Mouse (Mus musculus): ENCODE data around the gene Ctr9. TPM values are rescaled to one million over a fixed set of nuclear protein-coding genes. Genes with fewer than 3 reads are reported as not detected.

Ctr9 gene
- polyA plus RNA-seq, 1 experiment from 2014 or later = 100 TPM

GRCm38 (mm10) chr7:111049652-111050421 lies 21.1 kb downstream of the Ctr9 start:
- peaks cover 95% of the 10 kb centered on the region for H3K36me3 ChIP-seq
- ATAC-seq (ENCODE audit: low FRiP score, low read depth) = no peak
- WGBS = 66% methylated on average over 6 of the region's 6 CpGs

GRCm38 (mm10) chr7:111055221-111055620 lies 26.5 kb downstream of the Ctr9 start:
- Histone ChIP-seq H3K36me3 (peaks cover 68% of the 10 kb centered on the region), H3K4me1 (no peaks in the 10 kb centered on the region), H3K9me3 (no peaks in the 10 kb centered on the region), H3K4me2 (replicated peaks) (no peak overlapping the region), H3K9ac (no peak overlapping the region), H3K4me3 (no peak overlapping the region), H3K27me3 (replicated peaks) (no peaks in the 10 kb centered on the region), H3K27ac (no peak overlapping the region)
- ATAC-seq (ENCODE audit: low FRiP score, low read depth) = no peak
- 93% methylated on average over 19 of the region's 19 CpGs for WGBS

More at GRCm38 (mm10) chr7:111049652-111050421, 21.1 kb downstream of the Ctr9 start:
- no peak overlapping the region for H3K4me2 ChIP-seq (replicated peaks)
- H3K27me3 ChIP-seq (replicated peaks) = no peaks in the 10 kb centered on the region
- no peaks in the 10 kb centered on the region for H3K4me1 ChIP-seq
- no peak overlapping the region for H3K27ac ChIP-seq
- H3K9me3 ChIP-seq = no peaks in the 10 kb centered on the region
- no peak overlapping the region for H3K4me3 ChIP-seq
- no peak overlapping the region for H3K9ac ChIP-seq

- Histone ChIP-seq H3K9me3 (no peaks in the 10 kb centered on the region), H3K27me3 (replicated peaks) (no peaks in the 10 kb centered on the region), H3K36me3 (peaks cover 59% of the 10 kb centered on the region), H3K4me3 (no peak overlapping the region), H3K4me1 (no peaks in the 10 kb centered on the region), H3K4me2 (replicated peaks) (no peak overlapping the region), H3K9ac (no peak overlapping the region), H3K27ac (no peak overlapping the region)
- ATAC-seq (ENCODE audit: low FRiP score, low read depth) = no peak
- 86% methylated on average over 3 of the region's 3 CpGs for WGBS
Measured at GRCm38 (mm10) chr7:111055984-111056657, 27.4 kb downstream of the Ctr9 start.

- 52% methylated on average over 5 of the region's 5 CpGs for WGBS
- Histone ChIP-seq H3K4me3 (no peak overlapping the region), H3K9ac (no peak overlapping the region), H3K4me1 (no peaks in the 10 kb centered on the region), H3K27ac (no peak overlapping the region), H3K9me3 (no peaks in the 10 kb centered on the region), H3K27me3 (replicated peaks) (no peaks in the 10 kb centered on the region), H3K4me2 (replicated peaks) (no peak overlapping the region), H3K36me3 (peaks cover 25% of the 10 kb centered on the region)
- ATAC-seq (ENCODE audit: low FRiP score, low read depth) = no peak
Measured at GRCm38 (mm10) chr7:111059527-111059926, 30.8 kb downstream of the Ctr9 start.

GRCm38 (mm10) chr7:111062971-111063370 lies 34.2 kb downstream of the Ctr9 start:
- ATAC-seq (ENCODE audit: low FRiP score, low read depth) = no peak
- no peaks in the 10 kb centered on the region for H3K4me1 ChIP-seq
- H3K4me2 ChIP-seq (replicated peaks) = no peak overlapping the region
- no peak overlapping the region for H3K4me3 ChIP-seq
- no peak overlapping the region for H3K27ac ChIP-seq
- H3K36me3 ChIP-seq = peaks cover 6% of the 10 kb centered on the region
- no peaks in the 10 kb centered on the region for H3K27me3 ChIP-seq (replicated peaks)
- H3K9me3 ChIP-seq = peaks cover 5% of the 10 kb centered on the region; the same call in 1 of the 2 replicates
- WGBS = 82% methylated on average over 1 of the region's 1 CpGs
- H3K9ac ChIP-seq = no peak overlapping the region

- no peak overlapping the region for H3K4me3 ChIP-seq
- H3K27me3 ChIP-seq (replicated peaks) = no peaks in the 10 kb centered on the region
- WGBS = 96% methylated on average over 3 of the region's 3 CpGs
- H3K36me3 ChIP-seq = peaks cover 52% of the 10 kb centered on the region
- H3K4me1 ChIP-seq = no peaks in the 10 kb centered on the region
- no peak overlapping the region for H3K4me2 ChIP-seq (replicated peaks)
- no peak overlapping the region for H3K9ac ChIP-seq
- H3K9me3 ChIP-seq = peaks cover 10% of the 10 kb centered on the region; the same call in 1 of the 2 replicates
- ATAC-seq (ENCODE audit: low FRiP score, low read depth) = no peak
- H3K27ac ChIP-seq = no peak overlapping the region
Measured at GRCm38 (mm10) chr7:111068181-111068580, 39.4 kb downstream of the Ctr9 start.

- H3K4me1 ChIP-seq = no peaks in the 10 kb centered on the region
- no peak overlapping the region for H3K4me2 ChIP-seq (replicated peaks)
- no peak overlapping the region for H3K9ac ChIP-seq
- peaks cover 10% of the 10 kb centered on the region; the same call in 1 of the 2 replicates for H3K9me3 ChIP-seq
- H3K27me3 ChIP-seq (replicated peaks) = no peaks in the 10 kb centered on the region
- 90% methylated on average over 7 of the region's 7 CpGs for WGBS
- peaks cover 64% of the 10 kb centered on the region for H3K36me3 ChIP-seq
- H3K27ac ChIP-seq = no peak overlapping the region
- ATAC-seq (ENCODE audit: low FRiP score, low read depth) = peak; percentile 29; the same call in 1 of the 2 replicates
- no peak overlapping the region for H3K4me3 ChIP-seq
Measured at GRCm38 (mm10) chr7:111069439-111070166, 40.9 kb downstream of the Ctr9 start.

GRCm38 (mm10) chr7:111070167-111070496 lies 41.4 kb downstream of the Ctr9 start:
- H3K9ac ChIP-seq = no peak overlapping the region
- no peak overlapping the region for H3K27ac ChIP-seq
- 96% methylated on average over 2 of the region's 2 CpGs for WGBS
- no peaks in the 10 kb centered on the region for H3K4me1 ChIP-seq
- no peak overlapping the region for H3K4me3 ChIP-seq
- peaks cover 10% of the 10 kb centered on the region; the same call in 1 of the 2 replicates for H3K9me3 ChIP-seq
- H3K4me2 ChIP-seq (replicated peaks) = no peak overlapping the region
- ATAC-seq (ENCODE audit: low FRiP score, low read depth) = no peak
- no peaks in the 10 kb centered on the region for H3K27me3 ChIP-seq (replicated peaks)
- peaks cover 70% of the 10 kb centered on the region for H3K36me3 ChIP-seq

GRCm38 (mm10) chr7:111072410-111072809 lies 43.7 kb downstream of the Ctr9 start:
- peaks cover 10% of the 10 kb centered on the region; the same call in 1 of the 2 replicates for H3K9me3 ChIP-seq
- H3K9ac ChIP-seq = no peak overlapping the region
- H3K36me3 ChIP-seq = peaks cover 90% of the 10 kb centered on the region
- no peak overlapping the region for H3K27ac ChIP-seq
- H3K4me1 ChIP-seq = no peaks in the 10 kb centered on the region
- H3K4me2 ChIP-seq (replicated peaks) = no peak overlapping the region
- WGBS = 96% methylated on average over 4 of the region's 4 CpGs
- H3K4me3 ChIP-seq = no peak overlapping the region
- ATAC-seq (ENCODE audit: low FRiP score, low read depth) = no peak
- H3K27me3 ChIP-seq (replicated peaks) = no peaks in the 10 kb centered on the region

GRCm38 (mm10) chr7:111075288-111075687 lies 46.5 kb downstream of the Ctr9 start:
- Histone ChIP-seq H3K4me2 (replicated peaks) (no peak overlapping the region), H3K36me3 (peaks cover 94% of the 10 kb centered on the region), H3K9me3 (no peaks in the 10 kb centered on the region), H3K4me3 (no peak overlapping the region), H3K27me3 (replicated peaks) (no peaks in the 10 kb centered on the region), H3K9ac (no peak overlapping the region), H3K27ac (no peak overlapping the region), H3K4me1 (peaks cover 11% of the 10 kb centered on the region)
- ATAC-seq (ENCODE audit: low FRiP score, low read depth) = no peak
- WGBS = 98% methylated on average over 4 of the region's 4 CpGs

- Histone ChIP-seq H3K27ac (no peak overlapping the region), H3K27me3 (replicated peaks) (no peaks in the 10 kb centered on the region), H3K4me2 (replicated peaks) (no peak overlapping the region), H3K4me3 (no peak overlapping the region), H3K36me3 (peaks cover 79% of the 10 kb centered on the region), H3K4me1 (peaks cover 22% of the 10 kb centered on the region), H3K9me3 (no peaks in the 10 kb centered on the region), H3K9ac (no peak overlapping the region)
- no peak for ATAC-seq (ENCODE audit: low FRiP score, low read depth)
- WGBS = 91% methylated on average over 4 of the region's 4 CpGs
Measured at GRCm38 (mm10) chr7:111078271-111078670, 49.5 kb downstream of the Ctr9 start.

- H3K36me3 ChIP-seq = peaks cover 62% of the 10 kb centered on the region
- H3K27me3 ChIP-seq (replicated peaks) = no peaks in the 10 kb centered on the region
- no peak overlapping the region for H3K9ac ChIP-seq
- no peak overlapping the region for H3K4me3 ChIP-seq
- peak overlapping the region; percentile 90 for H3K4me2 ChIP-seq (replicated peaks)
- H3K27ac ChIP-seq = no peak overlapping the region
- no peak for ATAC-seq (ENCODE audit: low FRiP score, low read depth)
- no peaks in the 10 kb centered on the region for H3K9me3 ChIP-seq
- peaks cover 22% of the 10 kb centered on the region for H3K4me1 ChIP-seq
- 90% methylated on average over 8 of the region's 8 CpGs for WGBS
Measured at GRCm38 (mm10) chr7:111080026-111080425, 51.3 kb downstream of the Ctr9 start.

All from neural tube, embryonic 12.5 days (tissue).